Mouse (Mus musculus) limb, embryonic 11.5 days (tissue): ENCODE results near the gene Zbtb43. TPM values are rescaled to one million over a fixed set of nuclear protein-coding genes. Genes with fewer than 3 reads are reported as not detected.

ENCODE experiments used
- ATAC-seq: fragments of 200-750 bp; cut with Nextera tagmentation; 2 replicates; pipeline ENCODE4 v1.8.0; 2017; ENCODE audit warnings: low read depth; ENCODE audit not compliant: insufficient number of reproducible peaks, low FRiP score, low TSS enrichment
- DNase-seq: peaks from one replicate; pipeline ENCODE4 v3.0.0-alpha.2; 2015; ENCODE audit warnings: low spot score
- H3K27ac ChIP-seq: fragments of 300-500 bp; sonication (generic); replicated peaks from 2 replicates; pipeline ENCODE4 v1.5.1; 2014; ENCODE audit warnings: low read depth, mild to moderate bottlenecking, low read length
- H3K27me3 ChIP-seq: fragments of 300-500 bp; sonication (generic); 2 replicates; pipeline ENCODE4 v1.6.1; 2014; ENCODE audit warnings: mild to moderate bottlenecking, low read length, mixed read lengths; ENCODE audit not compliant: control insufficient read depth, insufficient read depth
- H3K36me3 ChIP-seq: fragments of 300-500 bp; sonication (generic); 2 replicates; pipeline ENCODE4 v1.6.1; 2014; ENCODE audit warnings: mild to moderate bottlenecking, low read length, moderate library complexity, mixed read lengths; ENCODE audit not compliant: control insufficient read depth, insufficient read depth
- H3K4me1 ChIP-seq: fragments of 300-500 bp; sonication (generic); 2 replicates; pipeline ENCODE4 v1.6.1; 2014; ENCODE audit warnings: low read length, mixed read lengths; ENCODE audit not compliant: control insufficient read depth, insufficient read depth
- H3K4me2 ChIP-seq: fragments of 300-500 bp; sonication (generic); 2 replicates; pipeline ENCODE4 v1.6.1; 2014; ENCODE audit warnings: low read depth, mild to moderate bottlenecking, moderate library complexity; ENCODE audit not compliant: severe bottlenecking
- H3K4me3 ChIP-seq: fragments of 300-500 bp; sonication (generic); 2 replicates; pipeline ENCODE4 v1.5.1; 2014; ENCODE audit warnings: low read depth, low read length
- H3K9ac ChIP-seq: fragments of 300-500 bp; sonication (generic); 2 replicates; pipeline ENCODE4 v1.6.1; 2014; ENCODE audit warnings: mild to moderate bottlenecking, low read length
- H3K9me3 ChIP-seq: fragments of 300-500 bp; sonication (generic); 2 replicates; pipeline ENCODE4 v1.6.1; 2016; ENCODE audit warnings: low read length; ENCODE audit not compliant: control insufficient read depth
- WGBS: fragments of 180-500 bp; shearing (Covaris S2); extraction: QIAGEN DNeasy Blood & Tissue Kit; methylation state at CpG from one replicate; pipeline ENCODE4 v1.1.7; 2014; 5-methylcytosine and 5-hydroxymethylcytosine counted together
- polyA plus RNA-seq: library from polyadenylated mRNA; unstranded; fragments of >200 nt; fragmentation: Nextera tagmentation; extraction: Ambion mirVana; gene quantifications from 2 replicates; pipeline ENCODE4 v1.2.1, GENCODE M21; 2014

The Zbtb43 gene
- polyA plus RNA-seq, 1 experiment from 2014 or later, result 18.4 TPM

DNA sequence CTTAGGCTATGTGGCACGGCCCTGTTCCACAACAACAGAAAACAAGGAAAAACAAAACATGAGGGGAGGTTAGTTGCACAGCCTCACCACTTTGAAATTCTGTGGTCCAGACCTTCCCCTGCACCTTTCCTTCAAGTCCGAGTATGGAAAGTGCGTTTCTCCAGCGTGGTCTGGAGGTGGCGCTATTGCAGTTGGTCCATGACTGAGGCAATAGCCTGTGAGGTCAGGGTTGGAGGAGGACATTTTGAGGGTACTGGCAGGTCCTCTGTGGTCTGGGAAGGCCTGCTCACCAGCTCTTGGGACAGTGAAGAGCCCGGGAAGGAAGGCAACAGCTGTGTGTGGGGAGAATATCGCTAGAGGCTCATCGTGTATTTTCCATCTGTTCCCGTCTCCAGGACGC, 21.2 kb upstream of the Zbtb43 start:
- Histone ChIP-seq H3K27ac (no peak overlapping the region), H3K9me3 (no peaks in the 10 kb centered on the region; the same call in 1 of the 2 replicates), H3K9ac (no peak overlapping the region), H3K36me3 (no peaks in the 10 kb centered on the region), H3K4me1 (0 out of 2 replicates have a peak, but pooled peaks cover 2% of the 10 kb centered on the region), H3K4me2 (no peak overlapping the region), H3K4me3 (no peak overlapping the region), H3K27me3 (no peaks in the 10 kb centered on the region)
- WGBS, result 61% methylated on average over 10 of the region's 10 CpGs
- peak; percentile 41 for DNase-seq
- ATAC-seq, result no peak

DNA sequence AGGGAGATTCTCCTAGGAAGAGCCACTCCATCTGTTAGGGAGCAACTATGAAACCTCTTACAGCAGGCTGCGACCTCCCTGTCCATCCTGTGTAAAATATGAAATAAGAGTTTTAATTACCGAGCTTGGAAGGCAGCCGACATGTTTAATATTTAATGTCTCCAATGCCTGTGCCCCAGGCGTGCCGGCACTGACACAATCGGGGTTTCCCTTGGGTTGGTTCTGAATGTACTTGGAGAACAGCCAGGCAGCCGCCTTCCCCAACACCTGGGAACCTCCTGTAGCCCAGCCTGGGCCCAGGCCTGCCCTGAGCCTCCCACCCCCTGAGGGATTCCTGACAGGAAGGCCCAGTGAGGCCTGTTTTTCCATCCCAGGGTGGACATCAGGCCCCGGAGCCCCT, 19.0 kb upstream of the Zbtb43 start:
- Histone ChIP-seq H3K4me3 (no peak overlapping the region), H3K27me3 (no peaks in the 10 kb centered on the region), H3K4me1 (0 out of 2 replicates have a peak, but pooled peaks cover 2% of the 10 kb centered on the region), H3K36me3 (no peaks in the 10 kb centered on the region), H3K27ac (no peak overlapping the region), H3K9ac (no peak overlapping the region), H3K4me2 (no peak overlapping the region), H3K9me3 (no peaks in the 10 kb centered on the region; the same call in 1 of the 2 replicates)
- WGBS, result 72% methylated on average over 8 of the region's 8 CpGs
- ATAC-seq (no peak), DNase-seq (no peak)

DNA sequence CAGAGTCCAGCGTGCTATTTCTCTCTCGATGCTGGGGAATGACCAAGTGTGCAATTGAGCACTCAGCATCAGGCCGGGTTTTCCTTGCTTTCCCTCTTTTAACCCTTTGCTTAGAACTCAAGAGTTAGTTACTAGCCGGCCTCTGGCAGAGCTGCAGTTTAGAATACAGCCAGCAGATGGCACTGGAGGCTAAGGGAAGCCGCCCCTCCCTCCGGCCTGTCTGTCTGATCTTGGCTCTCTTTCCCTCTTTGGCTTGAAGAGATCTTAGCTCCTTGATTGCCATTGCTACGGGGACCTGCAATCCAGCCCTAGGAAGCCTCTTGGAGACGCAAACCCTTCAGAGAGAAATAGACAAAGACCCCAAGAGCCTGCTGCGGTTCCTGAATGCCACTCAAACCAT, 18.5 kb upstream of the Zbtb43 start:
- Histone ChIP-seq H3K4me1 (0 out of 2 replicates have a peak, but pooled peaks cover 2% of the 10 kb centered on the region), H3K4me3 (no peak overlapping the region), H3K27me3 (no peaks in the 10 kb centered on the region), H3K4me2 (no peak overlapping the region), H3K9me3 (no peaks in the 10 kb centered on the region), H3K36me3 (no peaks in the 10 kb centered on the region), H3K9ac (no peak overlapping the region), H3K27ac (no peak overlapping the region)
- ATAC-seq (no peak), DNase-seq (peak; percentile 91)
- WGBS, result 9% methylated on average over 9 of the region's 9 CpGs

DNA sequence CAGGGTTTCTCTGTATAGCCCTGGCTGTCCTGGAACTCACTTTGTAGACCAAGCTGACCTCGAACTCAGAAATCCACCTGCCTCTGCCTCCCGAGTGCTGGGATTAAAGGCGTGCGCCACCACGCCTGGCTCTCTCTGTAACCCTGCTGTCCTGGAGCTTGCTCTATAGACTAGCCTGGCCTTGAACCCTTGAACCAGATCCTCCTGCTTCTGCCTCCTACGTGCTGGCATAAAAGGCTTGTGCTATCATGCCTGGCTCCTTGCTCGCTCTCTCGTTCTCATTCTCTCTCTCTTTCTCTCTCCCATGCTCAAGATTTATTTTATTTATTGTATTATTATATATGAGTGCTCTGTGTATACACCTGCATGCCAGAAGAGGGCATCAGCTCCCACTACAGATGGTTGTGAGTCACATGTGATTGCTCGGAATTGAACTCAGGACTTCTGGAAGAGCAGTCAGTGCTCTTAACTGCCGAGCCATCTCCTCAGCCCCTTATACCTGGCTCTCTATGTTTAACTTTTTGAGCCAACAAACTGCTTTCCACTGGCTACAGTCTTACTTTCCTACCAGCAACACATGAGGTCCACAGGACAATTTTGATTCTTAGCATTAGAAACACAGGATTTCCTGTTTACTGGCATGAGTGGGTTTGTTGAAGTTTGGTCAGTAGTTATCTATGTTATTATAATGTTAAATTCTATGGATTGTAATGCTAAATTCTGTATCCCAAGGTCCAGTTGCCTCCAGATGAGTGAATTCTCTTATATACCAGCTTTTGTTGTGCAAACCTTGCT, 9.8 kb upstream of the Zbtb43 start:
- Histone ChIP-seq H3K4me1 (no peaks in the 10 kb centered on the region), H3K4me2 (no peak overlapping the region), H3K36me3 (no peaks in the 10 kb centered on the region), H3K9ac (no peak overlapping the region), H3K27me3 (no peaks in the 10 kb centered on the region), H3K4me3 (no peak overlapping the region), H3K9me3 (no peaks in the 10 kb centered on the region), H3K27ac (no peak overlapping the region)
- WGBS, result 93% methylated on average over 10 of the region's 10 CpGs
- DNase-seq (no peak), ATAC-seq (no peak)

DNA sequence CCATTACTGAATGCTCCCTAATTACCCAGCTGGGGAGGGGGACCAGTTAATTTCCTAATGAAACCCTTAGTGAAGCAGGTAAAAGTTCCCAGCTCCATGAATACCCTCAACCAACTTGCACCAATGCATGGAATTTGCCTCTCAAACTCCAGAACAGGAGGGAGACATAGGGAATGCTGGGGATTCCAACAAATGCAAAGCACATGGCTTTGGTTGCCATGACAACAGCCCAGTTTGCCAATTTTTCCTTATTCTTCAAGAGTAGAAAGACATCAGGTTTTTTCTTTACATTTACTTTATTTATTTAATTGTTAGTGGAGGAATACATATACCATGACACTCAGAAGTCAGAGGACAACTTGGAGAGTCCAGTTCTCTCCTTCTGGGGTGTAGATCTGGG, 7.6 kb upstream of the Zbtb43 start:
- no peak overlapping the region for H3K9ac ChIP-seq
- peak; percentile 46 for DNase-seq
- no peak overlapping the region for H3K4me3 ChIP-seq
- no peak for ATAC-seq
- no peaks in the 10 kb centered on the region for H3K36me3 ChIP-seq
- H3K27ac ChIP-seq, result no peak overlapping the region
- no peaks in the 10 kb centered on the region for H3K9me3 ChIP-seq
- H3K4me2 ChIP-seq, result no peak overlapping the region
- H3K27me3 ChIP-seq, result no peaks in the 10 kb centered on the region
- H3K4me1 ChIP-seq, result no peaks in the 10 kb centered on the region

DNA sequence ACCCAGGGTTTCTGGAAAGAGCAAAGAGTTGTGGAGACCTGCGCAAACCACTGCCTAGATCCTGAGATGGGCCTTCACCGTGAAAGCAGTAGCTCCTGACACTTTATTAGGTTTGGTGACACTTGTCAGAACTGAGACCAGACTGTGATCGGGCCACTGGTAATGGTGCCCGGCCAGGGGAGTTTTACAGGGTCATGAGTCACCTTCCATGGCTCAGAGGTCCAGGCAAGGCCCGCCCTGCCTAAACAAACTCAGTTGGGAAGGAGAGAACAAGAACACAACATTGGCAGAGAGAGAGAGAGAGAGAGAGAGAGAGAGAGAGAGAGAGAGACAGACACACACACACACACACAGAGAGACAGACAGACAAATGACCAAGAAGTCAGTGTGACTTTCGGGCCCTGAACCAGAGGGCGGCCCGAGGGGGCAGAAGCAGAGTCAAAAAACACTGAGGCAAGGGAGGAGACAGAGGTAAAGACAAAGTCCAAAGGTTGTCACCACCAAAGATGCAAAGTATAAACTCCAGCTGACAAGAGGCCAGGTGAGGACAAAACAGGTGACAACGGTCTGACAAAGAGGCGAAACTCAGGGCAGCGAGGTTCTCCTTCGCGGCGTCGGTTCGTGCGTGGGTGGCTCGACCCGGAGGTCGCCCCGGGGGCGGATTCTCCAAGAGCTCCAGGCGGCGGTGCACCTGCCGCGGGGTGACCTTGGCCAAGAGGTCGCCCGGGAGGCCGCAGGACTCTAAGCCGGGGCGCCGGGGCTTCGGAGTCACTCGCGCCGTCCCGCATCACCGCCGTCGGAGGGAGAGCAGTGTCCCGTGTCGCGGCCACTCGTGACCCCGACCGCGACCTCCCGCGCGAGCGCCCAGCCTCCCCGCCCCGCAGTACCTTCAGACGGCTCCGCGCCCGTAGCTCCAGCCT, 553 bp downstream of the Zbtb43 start:
- H3K27me3 ChIP-seq, result no peaks in the 10 kb centered on the region
- peaks cover 5% of the 10 kb centered on the region for H3K4me1 ChIP-seq
- ATAC-seq (peak; percentile 62; the same call in 1 of the 2 replicates), DNase-seq (no peak)
- peak overlapping the region; percentile 77 for H3K4me2 ChIP-seq
- H3K9ac ChIP-seq, result peak overlapping the region; percentile 92
- H3K9me3 ChIP-seq, result no peaks in the 10 kb centered on the region
- WGBS, result 5% methylated on average over 57 of the region's 57 CpGs
- H3K36me3 ChIP-seq, result no peaks in the 10 kb centered on the region
- peak overlapping the region; percentile 98 for H3K4me3 ChIP-seq
- H3K27ac ChIP-seq, result no peak overlapping the region

DNA sequence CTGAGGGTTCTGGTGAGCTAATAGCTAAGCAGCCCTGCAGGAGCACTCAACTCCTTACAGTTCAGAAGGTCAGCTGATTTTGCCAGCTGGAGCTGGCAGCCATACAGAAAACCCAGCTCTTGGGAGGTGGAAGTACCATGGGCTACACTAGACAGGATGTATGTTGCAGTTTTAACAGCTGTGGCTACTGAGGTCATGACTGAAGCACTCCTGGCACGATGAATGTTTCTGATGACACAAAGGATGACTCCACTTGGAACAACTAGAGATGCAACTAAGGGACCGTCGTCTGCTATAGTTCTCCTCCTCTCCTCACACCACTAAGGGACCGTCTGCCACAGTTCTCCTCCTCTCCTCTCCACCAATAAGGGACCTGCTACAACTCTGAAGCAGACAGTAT, 2.4 kb downstream of the Zbtb43 start:
- WGBS, result 79% methylated on average over 4 of the region's 4 CpGs
- Histone ChIP-seq H3K9ac (no peak overlapping the region), H3K4me3 (no peak overlapping the region), H3K4me1 (peaks cover 5% of the 10 kb centered on the region), H3K4me2 (no peak overlapping the region), H3K9me3 (no peaks in the 10 kb centered on the region), H3K27me3 (no peaks in the 10 kb centered on the region), H3K27ac (no peak overlapping the region), H3K36me3 (peaks cover 7% of the 10 kb centered on the region; the same call in 1 of the 2 replicates)
- no peak for DNase-seq
- no peak for ATAC-seq

DNA sequence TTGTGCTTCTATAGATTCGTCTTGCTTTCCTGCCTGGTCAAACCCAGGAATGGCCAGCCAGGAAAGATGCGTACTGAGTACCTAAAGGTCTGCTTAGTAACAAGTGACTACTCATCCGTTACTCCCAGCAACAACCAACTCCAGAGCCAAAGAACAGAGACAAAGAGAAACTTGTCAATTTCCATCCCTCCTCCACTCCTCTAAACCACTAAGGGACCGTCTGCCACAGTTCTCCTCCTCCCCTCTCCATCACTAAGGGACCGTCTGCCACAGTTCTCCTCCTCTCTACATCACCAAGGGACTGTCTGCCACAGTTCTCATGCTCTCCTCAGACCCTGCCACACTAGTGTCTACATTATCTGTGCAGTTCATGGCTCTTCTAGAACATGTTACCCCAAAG, 3.1 kb downstream of the Zbtb43 start:
- peaks cover 5% of the 10 kb centered on the region for H3K4me1 ChIP-seq
- peaks cover 7% of the 10 kb centered on the region; the same call in 1 of the 2 replicates for H3K36me3 ChIP-seq
- no peaks in the 10 kb centered on the region for H3K27me3 ChIP-seq
- no peaks in the 10 kb centered on the region for H3K9me3 ChIP-seq
- H3K4me3 ChIP-seq, result no peak overlapping the region
- H3K9ac ChIP-seq, result no peak overlapping the region
- WGBS, result 83% methylated on average over 5 of the region's 5 CpGs
- no peak overlapping the region for H3K27ac ChIP-seq
- ATAC-seq (no peak), DNase-seq (no peak)
- no peak overlapping the region for H3K4me2 ChIP-seq
